Mouse (Mus musculus) cerebellum, adult 11 months (tissue): ENCODE results near the gene H3f3a.

ENCODE experiments used
- DNase-seq: peaks from one replicate; pipeline ENCODE4 v3.0.0; 2022

Gene H3f3a

DNA sequence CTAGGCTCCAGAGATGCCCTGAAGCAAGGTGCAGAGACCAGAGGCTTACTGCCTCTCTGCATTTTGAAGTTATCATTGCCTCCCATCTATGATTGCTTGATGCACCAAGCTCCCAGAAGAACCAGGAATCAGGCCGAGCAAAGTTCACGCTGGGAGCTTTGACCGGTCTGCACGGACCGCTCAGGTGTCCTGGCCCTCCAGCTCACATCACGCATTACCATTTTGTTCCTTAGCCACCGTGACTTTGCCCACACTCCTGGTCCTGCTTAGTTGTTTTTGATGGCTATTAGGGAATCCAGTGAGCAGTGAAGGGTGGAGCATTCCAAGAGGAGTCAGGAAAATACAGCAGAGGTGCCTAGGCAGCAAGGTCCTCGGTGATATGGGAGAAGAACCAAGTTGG is 33.5 kb downstream of the H3f3a start:
- DNase-seq: no peak

DNA sequence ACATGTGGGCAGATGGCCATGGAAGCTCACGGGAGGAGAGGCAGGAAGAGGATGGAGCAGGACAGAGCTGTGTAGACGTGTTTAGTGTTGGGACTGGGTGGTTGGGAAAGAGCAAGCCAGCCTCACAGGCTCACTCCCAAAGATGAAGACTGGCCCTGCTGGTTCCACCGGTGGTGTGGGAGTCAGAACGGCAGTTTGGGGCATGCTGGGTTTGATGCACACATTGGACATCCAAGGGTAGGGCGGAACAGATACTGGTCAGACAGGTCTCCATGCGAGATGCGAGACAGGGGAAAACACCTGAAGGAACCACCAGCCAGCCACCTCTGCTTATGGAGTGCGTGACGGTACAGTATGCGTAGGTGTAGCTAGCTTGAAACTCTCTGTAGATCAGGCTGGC is 34.8 kb downstream of the H3f3a start:
- DNase-seq: no peak

DNA sequence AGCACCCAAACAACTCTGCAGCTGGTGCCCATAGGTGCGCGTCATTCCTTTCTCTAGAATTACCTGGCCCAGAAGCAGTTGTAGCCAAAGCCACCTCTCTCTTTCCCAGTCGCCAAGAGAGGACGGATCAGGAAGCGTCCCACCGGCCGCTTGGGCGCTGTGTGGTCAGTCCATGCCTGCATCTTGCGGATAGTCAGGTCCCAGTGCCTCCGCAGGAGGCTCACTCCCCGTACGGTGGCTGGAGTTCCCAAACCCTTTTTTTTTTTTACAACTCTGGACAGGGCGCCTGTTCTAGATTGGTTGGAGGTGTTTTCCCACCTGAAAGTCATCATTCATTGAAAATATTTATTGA is 35.4 kb downstream of the H3f3a start:
- no peak for DNase-seq

DNA sequence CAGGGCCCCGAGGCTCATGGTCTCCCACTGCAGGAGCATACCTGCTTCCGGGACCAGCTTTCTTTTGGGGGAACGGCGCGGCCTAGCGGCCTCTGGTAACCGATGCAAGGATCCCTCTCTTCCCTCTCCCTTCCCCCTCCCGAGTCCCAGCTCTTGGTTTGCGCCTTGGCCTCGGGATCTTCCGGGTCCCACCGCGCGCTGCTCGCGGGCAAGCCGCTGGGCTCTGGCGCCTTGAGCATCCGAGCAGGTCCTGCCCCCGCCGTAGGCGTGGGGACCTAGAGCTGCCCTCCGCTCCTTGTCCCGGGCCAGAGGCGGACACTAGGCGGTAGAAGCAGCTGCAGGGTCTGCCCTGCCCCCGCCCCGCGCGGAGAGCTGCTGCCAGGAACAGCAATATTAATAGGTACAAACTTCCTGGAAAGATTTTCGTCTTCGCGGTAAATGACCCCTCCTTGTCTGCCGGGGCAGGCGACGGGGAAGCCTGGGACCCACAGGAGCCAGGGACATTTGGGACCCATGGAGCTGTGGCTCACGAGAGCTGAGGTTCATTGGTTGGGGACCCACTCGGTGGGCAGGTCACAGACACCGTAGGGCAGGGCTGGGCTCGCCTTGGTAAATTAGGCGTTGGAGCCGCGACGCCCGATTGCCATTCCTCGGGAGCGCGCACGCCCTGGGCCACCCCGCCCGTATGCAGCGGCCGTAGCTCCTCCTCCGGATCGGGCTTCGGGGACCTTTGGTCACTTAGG is 35.9 kb downstream of the H3f3a start:
- DNase-seq: peak; percentile 86

DNA sequence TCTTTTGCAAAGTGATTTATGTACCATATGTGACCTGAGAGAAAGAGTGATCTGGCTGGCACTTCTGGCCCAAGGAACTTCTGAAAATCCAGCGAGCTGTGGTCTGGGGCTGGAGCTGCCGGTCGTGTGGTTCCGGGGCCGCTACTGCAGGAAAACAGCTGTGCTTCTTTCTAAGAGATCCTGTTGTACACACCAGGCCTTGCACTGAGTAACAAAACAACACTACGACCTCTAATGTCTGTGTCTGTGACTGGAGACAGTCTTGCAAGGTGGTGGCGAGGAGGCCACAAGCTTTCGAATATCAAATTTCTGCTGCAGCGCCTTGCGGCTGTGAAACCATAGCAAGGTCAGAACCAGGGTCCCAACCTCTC is 36.5 kb downstream of the H3f3a start:
- DNase-seq: no peak

DNA sequence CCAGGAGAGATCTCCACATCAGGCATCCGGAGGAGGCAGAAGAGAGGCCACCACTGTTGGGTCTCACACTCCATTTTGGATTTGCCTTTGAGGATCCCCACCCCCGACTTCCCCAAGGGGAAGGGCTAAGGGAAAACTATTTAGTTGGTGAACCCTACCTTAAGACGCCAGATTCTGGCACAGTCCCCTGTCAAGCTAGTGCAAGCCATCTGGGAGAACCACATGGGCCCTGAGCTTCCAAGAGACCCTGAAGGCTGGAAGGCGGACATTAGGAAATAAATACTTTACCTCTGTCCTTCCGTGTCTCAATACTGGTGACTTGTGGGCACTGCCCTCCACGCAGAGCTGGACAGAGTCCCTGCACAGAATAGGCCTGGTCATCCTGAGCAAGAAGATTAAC is 37.2 kb downstream of the H3f3a start:
- no peak for DNase-seq

DNA sequence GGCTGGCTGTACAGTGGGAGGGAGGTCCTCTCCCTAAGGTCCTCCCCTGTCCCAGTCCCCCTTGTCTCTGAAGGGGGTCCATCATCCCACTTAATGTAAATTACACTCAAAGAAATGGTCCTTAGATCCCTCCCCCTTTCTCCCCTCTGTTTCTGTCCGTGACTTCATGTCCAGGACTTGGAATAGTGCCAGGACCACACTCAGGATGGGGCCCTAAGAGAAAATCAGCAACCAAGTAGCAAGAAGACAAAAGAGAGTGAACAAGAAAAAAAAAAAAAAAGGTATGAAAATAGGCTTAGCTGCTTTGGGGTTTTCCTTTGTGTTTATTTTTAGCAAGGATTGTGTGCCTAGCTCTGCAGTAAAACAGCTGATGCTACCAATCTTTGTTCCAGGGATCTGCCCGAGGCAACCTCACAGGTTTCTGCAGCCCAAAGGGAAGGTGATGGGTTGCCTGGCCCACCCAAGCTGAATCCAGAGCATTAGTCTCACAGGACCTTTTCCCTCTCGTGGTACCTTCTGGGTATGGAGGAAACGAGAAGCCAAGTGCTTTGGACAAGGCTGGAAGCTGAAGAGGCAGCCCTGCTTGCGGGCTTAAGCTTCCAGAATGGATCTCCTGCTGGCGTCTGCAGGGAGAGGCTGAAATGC is 37.8 kb downstream of the H3f3a start:
- DNase-seq: no peak

DNA sequence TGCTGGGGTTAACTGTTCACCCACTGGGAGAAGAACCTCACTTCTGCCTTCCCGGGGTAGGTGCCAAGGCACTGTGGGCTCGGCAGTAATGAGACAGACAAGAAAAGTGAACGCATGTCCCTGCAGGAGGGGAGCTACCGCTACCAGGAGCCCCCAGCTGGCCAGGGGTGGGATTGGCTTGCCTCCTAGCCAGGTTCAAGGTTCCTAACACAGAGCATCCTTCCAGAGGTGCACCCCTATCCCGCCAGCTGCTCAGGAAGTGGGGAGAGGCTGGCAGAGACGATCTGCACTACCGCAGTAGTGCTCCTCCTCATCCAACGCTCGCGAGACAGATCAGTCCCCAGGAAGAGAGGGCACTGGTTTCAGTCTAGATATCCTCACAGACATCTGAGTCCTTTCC is 38.4 kb downstream of the H3f3a start:
- no peak for DNase-seq

DNA sequence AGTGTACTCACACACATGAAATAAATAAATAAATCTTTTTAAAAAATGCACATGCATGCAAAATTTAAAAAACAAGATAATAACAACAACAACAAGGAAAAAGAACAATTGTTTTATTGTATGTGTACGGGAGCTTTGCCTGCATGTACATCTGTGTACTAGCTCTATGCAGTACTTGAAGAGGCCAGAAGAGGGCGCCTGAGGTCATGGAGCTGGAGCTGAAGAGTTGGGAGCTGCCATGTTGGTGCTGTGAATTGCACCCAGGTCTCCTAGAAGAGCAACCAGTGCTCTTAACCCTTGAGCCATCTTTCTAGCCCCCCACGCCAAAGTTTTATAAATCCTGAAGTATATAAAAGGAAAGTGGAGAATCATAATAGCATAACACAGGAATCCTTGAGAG is 39.1 kb downstream of the H3f3a start:
- DNase-seq: no peak

DNA sequence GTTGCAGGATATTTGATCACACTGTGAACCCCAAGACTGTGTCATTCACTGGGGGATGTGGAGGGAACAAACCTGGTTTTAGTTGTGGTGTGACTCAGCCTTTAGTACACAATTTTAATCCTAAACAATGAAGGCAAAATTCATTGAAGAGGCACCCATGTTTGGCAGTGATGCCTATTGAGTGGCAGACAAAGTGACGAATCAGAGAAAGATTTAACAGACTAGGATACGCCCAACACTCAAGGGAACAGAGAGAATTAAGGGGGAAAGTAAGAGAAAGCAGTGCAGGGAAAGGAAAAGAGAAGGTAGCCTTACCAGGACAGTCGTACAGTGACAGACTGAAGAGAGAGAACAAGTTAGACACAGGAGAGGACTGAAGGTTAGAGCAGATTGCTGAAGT is 41.5 kb downstream of the H3f3a start:
- no peak for DNase-seq

DNA sequence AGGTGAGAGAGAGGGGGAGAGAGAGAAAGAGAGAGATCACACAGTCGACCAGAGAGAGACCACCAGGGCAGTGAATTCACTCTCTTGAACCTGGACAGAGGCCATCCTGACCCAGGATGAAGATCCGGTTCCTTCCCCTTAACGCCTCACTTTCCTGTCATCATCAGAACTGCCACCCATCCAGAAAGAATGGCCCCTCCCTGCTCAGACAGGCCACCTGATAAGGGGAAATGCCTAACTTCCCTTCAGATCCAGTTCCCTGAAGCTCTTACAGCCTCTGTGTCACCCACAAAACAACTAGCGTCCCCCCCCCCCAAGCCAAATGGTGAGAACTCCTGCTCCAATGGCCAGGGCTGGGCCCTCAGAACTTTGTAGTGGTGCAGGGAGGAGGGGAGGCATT is 42.0 kb downstream of the H3f3a start:
- DNase-seq: no peak

DNA sequence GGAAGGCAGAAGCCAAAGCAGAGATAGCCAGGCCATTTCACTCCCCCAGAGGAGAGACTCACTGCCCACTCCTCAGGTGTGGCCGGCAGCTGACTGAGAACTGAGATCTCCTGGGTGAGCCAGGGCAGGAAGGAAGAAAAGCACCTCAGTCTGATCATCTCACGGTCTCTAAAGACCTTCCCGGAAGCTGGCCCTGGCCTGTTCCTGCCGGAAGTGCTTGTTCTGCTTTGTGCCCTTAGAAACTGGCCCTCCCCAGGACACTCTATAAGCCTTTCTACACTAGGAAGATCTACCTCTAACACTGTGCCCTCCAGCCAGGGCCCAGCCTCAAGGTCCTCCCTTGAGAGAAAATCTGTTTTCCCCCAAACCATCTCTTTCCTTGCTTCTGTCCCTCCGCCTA is 42.4 kb downstream of the H3f3a start:
- DNase-seq: no peak

DNA sequence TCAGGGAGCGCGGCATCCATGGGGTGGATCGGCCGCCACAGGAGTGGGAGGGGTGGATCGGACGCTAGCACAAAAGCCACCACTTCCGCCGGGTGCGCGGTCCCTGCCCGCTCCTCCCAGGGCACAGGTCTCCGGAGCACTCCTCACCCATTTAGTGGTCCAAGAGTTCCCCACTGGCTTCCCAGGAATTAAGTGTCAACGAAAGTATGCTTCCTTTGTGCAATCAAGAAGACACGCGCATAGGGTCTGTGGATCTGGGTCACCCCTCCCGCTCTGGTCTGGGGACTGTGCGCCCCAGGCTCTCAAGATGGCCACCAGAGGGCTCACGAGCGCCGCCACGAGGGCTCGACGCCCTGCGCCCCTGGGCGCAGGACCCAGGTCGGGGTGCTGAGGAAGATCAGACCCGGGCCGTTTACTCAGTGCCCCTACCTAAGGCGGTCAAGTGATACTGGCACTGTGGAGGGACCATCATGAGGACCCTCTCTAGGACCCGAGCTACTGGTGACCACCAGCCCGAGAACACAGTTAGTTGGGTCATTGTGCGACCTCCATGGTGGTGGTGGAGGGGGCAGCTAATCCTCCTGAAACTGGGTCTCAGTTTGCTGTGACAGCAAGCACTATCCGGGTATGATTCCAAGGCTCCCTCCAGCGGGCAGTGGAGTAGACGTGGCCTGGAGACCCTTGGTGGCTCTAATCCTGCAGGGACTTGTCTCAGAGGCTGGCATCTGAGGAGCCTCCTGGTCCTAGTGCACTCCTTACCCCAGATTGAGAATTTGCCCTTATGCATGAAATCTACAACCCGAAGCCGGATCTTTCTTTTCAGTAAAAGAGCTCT is 45.2 kb downstream of the H3f3a start:
- DNase-seq: peak; percentile 83

DNA sequence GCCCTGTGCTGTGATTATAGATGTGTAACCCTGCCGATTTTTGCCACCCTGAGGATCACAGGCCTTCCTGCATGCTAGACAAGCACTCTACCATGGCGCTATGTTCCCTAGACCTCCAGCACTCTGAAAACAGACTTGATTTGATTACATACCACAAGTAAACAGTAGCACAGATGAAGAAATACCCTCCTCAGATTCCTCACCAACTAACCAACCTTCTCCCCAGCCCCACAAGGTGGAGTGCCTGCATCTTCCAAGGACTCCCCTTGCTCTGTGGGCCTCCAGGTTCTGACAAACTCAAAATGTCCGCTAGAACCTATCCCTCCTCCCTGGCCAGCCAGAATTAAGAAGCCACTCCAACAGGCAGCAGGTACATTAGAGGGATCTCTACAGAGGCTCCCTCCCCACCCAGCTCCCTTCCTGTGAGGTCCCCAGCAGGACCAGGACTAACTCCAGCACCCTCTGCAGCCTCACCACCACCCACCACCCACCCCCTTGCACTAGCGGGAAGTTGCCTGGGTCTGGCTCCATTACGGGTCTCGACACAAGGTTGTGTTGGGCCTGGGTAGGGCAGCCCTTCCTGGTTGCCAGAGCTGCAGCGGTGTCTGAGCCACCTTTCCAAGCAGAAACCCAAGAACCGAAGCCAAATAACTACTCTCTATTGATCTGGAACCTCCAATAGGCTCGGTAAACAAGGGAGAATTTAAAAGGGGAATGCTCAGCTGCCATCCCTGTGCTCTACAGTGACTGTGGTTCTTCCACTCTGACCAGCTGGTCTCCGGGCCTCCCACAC is 46.0 kb downstream of the H3f3a start:
- no peak for DNase-seq

DNA sequence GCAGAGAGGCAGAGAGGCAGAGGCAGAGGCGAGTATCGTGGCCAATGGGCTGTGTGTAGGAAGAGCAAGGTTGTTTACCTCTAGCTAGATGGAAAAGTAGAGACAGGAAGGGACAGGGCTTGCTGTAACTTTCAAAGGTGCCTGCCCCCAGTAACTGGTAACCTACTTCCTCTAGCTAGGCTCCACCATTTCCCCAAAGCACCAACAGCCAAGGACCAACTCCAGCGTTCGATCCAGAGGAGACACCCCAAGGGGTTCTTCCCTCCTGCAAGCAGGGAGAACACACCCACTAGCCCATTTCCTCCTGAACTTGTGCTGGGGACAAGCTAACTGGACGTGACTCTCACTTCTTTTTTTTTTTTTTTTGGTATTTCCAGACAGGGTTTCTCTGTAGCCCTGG is 47.2 kb downstream of the H3f3a start:
- DNase-seq: no peak

DNA sequence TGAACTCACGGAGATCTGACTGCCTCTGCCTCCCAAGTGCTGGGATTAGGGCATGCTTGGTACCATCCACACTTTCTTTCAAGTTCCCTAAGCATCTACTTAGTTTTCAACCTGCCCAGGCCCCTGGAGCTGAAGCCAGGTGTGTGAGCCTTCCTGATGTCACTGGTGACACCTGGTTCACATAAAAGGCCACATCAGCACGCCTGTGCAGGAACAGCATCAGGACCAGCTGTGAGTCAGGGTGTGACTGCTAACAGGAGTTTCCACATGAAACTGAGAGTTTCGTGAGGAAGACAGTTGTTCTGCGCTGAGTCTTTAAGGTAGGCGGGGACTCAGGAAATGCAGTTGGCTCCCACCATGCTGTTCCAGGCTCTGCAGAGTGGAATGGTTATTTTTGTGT is 48.4 kb downstream of the H3f3a start:
- DNase-seq: no peak

DNA sequence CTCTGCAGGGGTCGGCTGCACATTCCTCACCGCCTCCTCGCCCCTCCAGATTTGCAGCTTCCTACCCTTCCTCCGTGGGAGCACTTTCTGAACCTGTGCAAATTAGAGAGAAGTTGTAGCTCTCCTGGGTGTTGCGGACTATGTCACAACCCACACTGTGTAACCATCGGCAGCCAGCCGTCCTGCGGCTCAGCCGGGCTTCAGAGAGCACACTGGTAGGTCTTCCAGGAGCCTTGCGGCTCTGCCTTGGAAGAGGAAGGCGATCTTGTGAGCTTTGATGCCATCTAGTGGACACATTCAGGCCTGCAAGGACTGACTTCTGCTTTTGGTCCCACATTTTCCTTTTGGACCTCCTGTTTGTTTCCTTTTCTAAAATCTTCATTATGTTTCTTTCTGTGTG is 49.9 kb downstream of the H3f3a start:
- DNase-seq: peak; percentile 82

DNA sequence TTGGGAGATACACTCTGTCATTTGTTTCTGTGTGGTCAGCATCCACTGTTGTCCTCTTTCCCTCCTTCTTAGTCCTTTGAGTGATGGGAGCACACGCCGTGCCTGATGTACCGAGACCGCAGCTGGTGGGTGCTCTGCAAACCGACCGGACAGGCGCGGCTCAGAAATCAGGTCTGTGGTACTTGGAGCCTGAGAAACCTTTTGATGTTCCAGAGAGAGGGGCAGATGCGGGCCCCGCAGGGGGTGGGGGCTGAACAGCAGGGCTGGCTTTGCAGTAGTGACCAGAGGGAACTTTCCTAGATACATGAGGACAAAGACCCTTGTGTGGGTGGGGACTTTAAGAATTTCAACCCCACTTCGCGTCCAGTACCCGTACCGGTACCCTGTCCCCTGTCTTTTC is 50.4 kb downstream of the H3f3a start:
- DNase-seq: no peak

DNA sequence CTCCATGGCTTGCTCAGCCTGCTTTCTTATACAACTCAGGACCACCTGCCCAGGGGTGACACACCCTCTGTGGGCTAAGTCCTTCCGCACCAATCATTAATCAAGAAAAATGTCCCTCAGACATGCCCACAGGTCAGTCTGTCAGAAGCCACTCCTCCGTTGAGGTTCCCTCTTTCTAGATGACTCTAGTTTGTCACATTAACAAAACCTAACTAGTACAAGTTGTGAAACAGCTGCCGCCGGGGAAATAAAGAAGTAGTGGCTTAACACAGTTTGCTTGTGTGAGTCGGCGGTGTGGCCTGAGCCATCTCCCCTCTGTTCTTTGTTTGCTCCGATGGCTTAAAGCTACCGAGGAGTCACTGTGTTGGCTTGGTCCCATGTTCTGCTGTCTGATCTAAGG is 51.1 kb downstream of the H3f3a start:
- DNase-seq: no peak

DNA sequence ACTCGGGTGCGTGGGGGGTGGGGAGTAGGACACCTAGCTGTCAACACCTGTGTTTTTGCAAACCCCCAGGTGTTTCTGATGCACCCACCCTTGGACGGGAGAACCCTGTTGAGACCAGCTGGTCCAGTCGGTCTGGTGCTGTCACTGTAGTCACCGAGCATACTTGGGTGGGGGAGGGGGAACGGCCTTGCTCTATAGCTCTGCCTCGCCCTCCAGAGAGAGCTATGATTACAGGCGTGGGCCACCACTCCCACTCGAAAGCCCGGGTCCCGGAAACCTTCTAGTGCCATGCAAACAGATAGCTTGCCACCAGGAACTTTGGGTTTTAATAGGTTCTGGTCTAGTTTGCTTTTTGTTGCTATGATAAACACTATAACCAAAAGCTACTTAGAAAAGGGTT is 51.6 kb downstream of the H3f3a start:
- no peak for DNase-seq

DNA sequence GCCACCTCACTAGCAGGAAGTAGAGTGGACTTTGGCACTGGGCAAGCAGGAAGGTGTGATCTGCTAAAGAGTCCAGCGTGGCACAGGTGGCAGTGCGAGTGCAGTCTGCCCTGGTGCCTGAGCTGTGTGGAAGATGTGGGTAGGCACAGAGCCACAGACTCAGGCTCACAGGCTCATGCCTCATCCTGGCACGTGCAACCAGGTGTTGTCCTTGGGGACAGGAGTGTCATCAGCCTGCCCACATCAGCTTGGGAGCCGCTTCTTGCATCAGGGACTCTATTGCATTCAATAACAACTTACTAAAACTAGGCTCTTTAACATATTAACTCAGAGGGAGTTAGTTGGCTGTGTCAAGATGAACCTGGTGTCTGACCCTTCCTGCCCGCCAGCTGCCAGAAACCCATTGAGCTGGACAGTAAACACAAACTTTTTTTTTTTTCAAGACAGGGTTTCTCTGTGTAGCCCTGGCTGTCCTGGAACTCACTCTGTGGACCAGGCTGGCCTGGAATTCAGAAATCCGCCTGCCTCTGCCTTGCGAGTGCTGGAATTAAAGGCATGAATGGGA is 55.7 kb downstream of the H3f3a start:
- DNase-seq: no peak

DNA sequence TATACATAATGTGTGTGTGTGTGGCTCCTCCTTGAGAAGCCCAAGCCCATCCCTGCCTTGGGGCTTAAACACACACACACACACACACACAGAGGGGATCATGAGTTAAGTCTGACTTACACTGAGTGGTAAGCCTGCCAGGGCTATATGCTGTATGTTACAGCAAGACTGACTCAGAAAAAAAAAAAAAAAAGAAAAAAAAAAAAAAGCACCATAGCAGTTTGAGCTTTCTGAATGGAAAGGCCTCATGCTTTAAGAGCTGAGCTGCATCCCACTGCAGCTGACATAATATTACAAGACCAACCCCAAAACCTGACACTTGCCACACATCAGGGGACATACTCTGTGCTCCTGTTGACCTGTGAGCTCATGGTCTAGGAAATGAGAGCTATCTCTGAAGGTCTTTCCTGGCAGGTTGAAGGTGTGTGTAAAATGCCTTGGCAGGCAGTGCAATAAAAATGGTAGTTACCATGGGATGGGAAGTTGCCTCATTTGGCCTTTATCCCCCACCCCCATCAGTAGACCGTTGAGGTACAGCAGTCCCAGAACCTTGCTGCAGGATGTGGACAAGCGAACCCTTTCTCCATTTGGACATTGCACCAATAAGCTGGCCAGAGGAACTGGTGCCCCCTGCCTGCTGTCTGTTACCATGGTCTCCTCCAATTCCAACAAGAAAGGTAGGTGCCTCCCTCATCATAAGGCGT is 56.3 kb downstream of the H3f3a start:
- DNase-seq: no peak
